Mouse (Mus musculus): ENCODE data around the gene Socs7.

Socs7 gene

DNA sequence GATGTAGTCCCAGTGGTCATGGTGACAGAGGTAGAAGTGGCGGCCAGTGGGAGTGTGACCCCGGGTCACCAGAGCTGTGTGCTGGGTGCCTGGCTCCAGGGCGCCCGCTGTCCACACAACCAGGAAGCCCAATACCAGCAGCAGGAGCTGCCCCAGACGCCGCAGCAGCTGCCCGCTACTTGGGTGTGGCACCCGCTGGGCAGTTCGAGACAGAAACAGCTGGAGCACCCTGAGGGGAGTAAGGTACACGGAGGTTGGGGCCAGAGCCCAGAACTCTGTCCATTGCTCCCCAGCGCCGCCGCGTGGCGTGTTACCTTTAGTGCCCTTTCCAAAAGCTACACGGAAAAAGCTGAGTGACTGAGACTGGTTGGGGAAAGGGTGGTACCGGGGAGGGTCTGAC, 18.7 kb upstream of the Socs7 start:
- DNase-seq (ENCODE audit: low read depth): peak; percentile 80

DNA sequence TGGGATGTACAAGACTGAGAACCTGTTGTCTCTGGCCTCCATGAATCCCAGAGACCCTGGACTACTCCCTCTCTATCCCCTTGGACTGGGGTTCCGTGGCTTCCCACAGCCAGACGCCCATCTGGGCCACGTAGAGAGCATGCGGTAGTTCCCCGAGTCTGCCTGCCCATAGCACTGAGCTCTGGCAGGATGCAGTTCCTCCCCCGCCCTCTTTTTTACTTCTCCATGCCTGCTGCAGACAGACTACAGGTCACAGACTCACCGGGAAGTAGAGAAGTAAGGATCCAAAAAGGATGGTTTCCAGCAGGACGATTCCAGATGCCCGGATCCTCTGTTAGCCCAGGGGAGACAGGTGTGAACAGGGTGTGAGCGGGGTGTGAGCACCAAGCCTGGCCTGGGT, 16.9 kb upstream of the Socs7 start:
- DNase-seq (ENCODE audit: low read depth): no peak

DNA sequence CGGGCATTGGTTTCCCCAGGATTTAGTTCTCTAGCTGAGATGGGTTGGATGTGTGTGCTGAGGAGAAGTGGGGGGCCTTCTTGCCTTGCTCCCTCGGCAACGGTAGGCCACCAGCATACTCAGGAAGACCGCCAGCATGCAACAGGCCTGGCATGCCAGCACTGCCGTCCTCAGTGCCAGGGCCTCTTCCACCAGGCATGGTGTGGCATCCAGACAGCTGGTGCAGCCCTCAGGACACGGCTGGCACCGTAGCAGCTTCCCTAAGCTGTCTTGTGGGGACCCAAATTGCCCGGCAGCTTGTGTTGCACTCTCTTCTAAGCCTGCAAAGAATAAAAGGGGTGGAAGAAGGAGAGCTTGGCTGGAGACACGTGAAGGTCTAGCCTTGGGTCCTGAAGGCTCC, 16.0 kb upstream of the Socs7 start:
- DNase-seq (ENCODE audit: low read depth): no peak

DNA sequence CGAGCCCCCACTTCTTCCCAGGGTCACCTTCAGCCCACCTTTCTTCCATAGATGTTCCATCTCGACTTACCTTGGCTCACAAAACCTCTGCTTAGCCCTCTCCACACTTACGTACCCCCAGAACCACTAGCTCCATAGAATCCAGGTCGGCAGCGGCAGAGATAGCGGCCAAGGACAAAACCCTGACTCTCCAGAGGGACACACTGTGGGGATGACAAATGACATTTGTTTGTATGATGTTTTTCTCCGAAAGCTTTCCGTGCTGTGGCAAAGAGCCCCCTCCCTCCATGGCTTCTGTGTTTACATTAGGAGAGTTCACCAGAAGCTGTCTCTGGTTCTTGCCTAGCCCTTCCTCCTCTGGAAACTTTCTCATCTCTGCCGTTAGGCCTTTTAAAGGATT, 15.1 kb upstream of the Socs7 start:
- no peak for DNase-seq (ENCODE audit: low read depth)

DNA sequence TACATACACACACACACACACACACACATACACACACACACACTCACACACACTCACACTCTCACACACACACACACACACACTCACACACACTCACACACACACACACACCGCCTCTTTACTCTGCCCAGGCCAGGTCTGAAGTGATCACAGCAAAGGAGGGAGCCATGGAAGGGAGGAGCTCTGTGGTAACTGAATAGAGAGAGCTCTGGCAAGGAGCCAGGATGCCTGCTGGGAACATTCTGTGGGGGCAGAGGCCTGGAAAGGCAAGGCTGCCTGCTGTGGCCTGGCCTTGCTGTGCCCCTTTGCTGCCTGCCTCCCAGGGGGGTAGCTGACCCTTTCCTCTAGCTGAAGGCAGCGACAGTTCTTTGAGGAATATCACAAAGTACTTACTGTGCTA, 12.3 kb upstream of the Socs7 start:
- no peak for DNase-seq (ENCODE audit: low read depth)

DNA sequence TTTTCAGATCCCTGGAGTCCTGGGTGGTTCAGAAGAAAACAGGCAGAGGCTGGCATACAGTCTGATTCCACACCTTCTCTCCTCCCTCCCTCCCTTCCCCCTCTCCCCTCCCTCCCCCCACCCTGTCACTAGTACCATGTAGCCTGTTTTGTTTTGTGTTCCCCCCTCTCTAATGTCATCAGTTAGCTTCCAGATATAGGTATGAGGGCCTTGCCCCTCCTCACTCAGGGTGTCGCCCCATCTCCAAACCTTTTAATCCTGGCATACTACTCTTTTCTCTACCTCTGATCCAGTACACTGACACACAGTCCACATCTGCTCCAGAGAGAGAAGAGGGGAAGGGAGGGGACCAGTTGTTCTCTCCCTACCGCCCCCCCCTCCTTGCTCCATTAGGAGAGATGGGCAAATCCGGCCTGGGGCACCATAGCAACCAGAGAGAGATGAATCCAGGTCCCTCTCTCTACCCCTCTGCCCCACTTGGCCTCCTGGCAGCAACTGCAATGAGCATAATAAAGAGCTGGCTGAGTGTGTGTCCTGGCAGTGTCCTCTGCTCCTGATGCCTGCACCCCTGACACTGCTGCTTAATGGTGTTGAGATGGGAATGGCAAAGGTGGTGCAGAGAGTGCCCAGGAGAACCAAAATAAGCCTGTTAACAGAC, 10.2 kb upstream of the Socs7 start, which contains the start of gene Gpr179:
Gene Gpr179 (minus strand): TSS at position 51 of the 658 bp plus-strand sequence.
- DNase-seq (ENCODE audit: low read depth): no peak

DNA sequence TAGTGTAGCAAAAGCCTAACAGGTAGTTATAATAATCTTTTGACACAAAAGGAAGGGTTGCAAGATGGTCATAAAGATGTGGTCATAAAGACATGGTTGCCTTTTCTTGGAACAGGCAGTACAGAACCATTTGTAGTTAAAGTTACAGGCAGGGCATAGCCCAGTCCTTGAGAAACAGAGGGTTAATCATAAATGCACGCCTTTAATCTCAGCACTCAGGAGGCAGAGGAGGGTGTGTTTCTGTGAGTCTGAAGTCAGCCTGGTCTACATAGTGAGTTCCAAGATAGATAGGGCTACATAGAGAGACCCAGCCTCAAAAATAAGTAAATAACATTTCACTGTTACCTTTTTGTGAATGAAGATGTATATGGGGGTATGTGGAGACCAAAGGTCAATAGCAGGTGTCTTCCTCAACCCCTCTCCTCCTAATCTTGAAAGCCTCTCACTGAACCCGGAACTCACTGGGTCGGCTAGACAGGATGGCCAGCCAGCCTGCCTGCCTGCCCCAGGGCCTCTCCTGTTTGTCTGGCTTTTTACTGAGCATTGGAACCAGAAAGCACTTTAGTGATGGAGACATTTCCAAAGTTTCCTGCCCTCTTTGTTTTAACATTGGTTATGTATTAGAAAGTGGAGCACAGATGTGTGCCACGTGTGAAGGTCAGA, 9.3 kb upstream of the Socs7 start:
- DNase-seq (ENCODE audit: low read depth): no peak

DNA sequence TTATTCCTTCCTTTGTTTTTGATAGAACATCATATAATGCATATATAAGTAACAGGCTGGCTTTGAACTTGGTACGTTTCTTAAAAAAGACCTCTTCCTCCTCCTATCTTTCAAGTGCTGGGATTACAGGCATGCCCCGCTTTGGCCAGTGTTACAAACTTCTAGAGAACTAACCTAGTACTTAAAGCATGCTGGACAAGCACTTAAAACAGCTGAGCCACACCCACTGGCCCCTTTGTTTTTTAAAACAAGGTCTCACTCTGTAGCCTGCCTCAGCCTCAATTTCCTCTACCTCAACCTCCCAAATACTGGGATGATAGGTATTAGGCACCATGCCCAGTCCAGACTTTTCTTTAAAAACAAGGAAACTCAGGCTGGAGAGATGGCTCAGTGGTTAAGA, 7.7 kb upstream of the Socs7 start:
- no peak for DNase-seq (ENCODE audit: low read depth)

DNA sequence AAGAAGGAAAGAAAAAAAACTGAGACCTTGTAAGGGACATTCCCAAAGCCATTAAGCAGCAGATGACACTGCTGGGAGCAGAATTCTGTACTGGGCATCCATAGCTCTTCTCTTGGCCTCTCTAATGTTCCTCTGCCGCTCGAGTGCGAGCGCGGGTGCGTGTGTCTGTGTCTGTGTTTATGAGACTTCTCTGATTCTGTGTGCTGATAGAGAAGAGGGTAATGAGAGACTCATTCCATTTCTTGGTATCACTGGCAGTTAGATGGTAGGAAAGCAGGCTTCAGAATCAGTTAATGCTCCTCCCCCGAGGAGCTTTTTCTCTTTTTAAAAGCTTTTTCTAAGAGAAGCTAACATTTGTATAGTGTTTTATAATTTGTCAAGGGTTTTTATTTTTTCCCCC, 7.1 kb upstream of the Socs7 start:
- DNase-seq (ENCODE audit: low read depth): no peak

DNA sequence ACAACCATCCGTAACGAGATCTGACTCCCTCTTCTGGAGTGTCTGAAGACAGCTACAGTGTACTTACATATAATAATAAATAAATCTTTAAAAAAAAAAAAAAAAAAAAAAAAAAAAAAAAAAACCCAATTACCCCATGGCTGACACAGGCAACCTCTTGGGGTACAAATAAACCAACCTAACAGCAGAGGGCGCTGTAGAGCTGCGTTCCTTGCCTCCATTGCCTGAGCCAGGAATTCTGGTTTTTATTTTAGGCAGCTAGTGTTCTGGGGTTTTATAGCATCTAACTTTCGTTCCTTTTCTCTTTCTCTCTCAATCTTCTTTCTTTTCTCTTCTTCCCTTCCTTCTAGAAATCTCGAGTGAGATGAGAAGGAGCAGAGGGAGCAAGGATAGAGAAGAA, 4.7 kb upstream of the Socs7 start:
- DNase-seq (ENCODE audit: low read depth): peak; percentile 82

DNA sequence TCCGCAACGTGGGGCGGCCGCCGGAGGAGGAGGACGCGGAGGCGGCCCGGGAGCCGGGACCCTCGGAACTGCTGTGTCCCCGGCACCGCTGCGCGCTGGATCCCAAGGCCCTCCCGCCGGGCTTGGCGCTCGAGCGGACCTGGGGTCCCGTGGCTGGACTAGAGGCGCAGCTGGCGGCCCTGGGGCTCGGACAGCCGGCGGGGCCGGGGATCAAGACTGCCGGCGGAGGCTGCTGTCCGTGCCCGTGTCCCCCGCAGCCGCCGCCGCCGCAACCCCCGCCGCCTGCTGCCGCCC, 245 bp downstream of the Socs7 start:
- no peak for DNase-seq (ENCODE audit: low read depth)

DNA sequence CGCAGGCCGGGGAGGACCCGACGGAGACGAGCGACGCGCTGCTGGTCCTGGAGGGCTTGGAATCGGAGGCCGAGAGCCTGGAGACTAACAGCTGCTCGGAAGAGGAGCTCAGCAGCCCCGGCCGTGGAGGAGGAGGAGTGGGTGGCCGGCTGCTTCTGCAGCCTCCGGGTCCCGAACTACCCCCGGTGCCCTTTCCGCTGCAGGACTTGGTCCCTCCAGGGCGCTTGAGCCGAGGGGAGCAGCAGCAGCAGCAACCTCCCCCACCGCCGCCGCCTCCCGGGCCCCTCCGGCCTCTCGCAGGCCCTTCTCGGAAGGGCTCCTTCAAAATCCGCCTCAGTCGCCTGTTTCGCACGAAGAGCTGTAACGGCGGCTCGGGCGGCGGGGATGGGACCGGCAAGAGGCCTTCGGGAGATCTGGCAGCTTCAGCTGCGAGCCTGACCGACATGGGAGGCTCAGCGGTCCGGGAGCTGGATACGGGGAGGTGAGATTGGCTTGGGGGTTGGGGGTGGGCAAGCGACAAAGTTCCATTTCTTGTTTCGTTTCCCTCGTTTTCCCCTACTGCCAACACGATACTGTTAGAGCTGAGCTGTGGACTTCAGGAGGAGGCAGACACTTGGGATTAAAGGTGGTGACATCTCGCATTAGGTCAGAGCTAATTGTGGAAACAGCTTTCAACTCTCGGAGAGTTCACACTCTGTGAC, 742 bp downstream of the Socs7 start:
- DNase-seq (ENCODE audit: low read depth): peak; percentile 32

DNA sequence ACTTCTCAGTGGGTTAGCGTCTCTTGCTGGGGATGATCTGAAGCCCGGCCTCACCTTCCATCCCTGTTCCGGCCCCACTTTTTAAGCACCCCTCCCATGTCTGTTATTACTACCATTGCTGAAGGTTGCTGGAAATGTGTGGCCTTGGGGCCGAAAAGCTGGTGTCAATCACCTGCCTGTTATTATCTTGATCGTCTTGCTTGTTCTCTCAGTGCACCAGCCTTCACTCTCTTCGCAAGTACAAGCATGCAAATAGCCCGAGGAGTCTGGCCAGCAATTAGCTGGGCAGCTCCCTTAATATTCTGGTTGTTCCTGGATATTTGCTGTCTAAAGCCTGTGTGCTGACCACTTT, 1.3 kb downstream of the Socs7 start:
- DNase-seq (ENCODE audit: low read depth): no peak

DNA sequence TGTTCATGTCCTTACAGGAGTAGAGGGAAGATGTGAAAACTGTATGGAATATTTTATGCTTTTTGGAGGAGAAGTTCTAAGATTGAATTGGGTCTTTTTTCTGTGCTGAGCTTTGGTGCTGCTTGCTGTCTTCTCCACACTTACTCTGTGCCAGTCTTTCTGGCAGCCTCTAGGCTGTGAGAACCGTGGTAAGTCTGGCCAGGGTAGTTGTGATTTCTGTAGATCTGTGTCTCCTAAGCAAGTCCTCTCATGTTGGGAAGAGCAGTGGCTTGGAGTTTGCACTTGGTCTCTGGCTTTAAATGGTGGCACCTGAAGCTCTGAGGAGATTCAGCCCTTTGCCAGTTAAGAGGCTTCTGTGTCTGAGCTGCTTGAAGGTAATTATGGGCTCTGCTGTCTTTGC, 3.2 kb downstream of the Socs7 start:
- no peak for DNase-seq (ENCODE audit: low read depth)

DNA sequence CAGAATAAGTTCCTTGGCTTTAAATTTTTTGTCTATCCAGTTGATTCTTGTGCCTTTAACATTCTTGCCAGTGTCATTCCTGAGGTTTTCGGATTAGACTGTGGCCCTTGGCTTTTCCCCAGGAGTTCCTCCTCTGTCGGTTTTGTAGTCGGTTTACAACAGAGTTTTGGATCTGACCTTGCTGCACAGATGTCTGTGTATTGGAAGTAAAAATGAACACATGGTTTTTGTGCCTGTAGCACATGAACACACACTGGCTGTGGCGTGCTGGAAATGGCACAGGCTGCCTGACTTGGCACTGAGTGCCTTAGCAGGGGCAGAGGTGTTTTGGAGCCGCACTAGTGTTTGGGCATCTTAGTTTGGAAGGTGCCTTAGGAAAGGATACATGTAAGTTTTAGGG, 6.2 kb downstream of the Socs7 start:
- no peak for DNase-seq (ENCODE audit: low read depth)

DNA sequence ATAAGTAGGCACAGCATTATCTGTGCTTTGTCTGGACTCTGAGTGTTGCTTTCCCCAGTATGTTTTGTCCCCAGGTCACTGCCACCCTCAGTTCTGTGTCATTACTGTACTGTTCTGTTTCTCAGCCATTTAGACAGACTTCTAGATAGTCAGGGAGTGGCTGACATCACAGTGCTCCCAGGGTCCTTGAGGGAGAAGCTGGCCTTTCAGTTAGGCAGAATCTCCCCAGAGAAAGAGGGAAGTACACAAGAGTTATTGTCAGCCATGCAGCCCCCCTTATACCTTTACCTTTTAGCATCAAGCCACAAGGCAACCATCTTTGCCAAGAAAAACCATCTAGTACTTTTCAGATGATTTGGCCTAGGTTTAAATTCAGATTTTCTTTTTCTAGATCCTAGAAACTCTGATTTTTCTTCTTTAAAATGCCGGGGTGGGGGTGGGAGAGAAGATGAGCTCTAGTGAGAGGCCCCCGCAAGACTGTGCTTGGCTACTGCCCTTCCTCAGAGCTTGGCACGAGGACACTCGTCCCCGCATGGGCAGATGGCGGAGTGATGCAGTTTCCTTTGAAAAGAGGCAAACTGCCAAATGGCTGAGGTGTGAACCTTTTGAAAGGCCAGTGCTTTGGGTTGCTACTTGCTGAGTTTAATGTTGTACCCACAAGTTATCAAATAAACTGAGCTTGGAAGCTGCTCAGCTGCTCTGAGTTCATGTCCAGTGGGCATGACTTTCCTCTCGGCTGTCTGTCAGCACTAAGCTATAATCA, 8.2 kb downstream of the Socs7 start:
- no peak for DNase-seq (ENCODE audit: low read depth)

DNA sequence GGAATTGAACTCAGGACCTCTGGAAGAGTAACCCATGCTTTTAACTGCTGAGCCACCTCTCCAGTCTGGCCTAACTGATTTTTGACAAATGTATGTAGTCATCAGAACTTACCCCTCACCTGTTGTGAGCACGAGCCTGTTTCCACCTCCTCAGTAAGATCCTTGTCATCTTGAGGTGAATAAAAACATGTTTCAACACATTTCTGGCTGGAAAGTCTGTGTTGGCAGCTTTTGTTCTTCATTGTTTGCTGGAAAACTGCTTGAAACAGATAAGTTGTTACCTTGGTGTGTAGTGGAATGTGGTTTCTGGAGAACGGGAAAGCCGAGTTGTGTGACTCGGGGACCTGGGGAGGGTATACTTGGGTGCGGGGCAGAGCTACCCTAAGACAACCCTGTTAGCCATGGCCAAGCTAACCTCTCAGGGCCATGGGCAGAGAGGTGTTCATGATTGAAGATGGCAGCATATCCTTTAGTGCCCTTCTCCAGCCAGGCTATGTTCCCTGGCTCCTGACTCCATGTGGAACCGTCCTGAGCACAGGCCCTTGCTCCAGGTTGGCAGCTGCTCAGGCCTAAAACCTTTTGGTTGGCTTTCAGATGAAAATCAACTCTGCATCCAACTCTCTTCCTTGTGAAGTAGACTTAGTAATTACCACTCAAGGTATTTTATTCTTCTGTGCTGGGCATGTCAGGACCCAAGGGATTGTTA, 10.0 kb downstream of the Socs7 start:
- no peak for DNase-seq (ENCODE audit: low read depth)

DNA sequence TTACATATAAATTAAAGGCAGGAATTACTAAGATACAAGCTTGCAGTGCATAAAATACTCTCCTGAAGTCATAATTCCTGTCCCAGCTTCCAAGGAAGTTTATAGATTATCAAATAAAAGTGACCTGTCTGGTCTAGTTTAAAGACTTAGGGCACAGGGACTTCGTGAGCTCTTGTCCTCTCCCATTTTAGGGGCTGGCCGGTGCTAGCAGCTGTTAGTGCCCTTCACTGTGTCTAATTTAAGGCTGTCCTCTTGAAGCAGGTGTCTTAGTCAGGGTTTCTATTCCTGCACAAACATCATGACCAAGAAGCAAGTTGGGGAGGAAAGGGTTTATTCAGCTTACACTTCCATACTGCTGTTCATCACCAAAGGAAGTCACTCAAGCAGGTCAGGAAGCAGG, 11.1 kb downstream of the Socs7 start:
- DNase-seq (ENCODE audit: low read depth): no peak

DNA sequence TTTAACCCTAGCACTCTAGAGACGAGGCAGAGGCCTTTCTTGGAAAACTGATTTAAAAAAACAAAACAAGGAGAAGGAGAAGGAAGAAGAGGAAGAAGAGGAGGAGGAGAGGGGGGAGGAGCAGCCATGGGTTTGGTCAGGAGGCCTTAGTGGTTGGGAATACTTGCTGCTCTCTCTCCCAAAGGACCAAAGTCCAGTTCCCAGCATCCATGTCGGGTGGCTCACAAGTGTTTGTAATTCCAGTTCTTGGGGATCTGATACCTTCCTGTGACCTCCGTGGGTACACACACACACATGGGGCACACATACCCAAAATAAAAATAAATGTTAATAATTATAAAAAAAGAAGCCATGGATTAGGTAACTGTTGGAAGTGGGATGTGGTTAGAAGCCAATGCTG, 17.7 kb downstream of the Socs7 start:
- DNase-seq (ENCODE audit: low read depth): no peak

DNA sequence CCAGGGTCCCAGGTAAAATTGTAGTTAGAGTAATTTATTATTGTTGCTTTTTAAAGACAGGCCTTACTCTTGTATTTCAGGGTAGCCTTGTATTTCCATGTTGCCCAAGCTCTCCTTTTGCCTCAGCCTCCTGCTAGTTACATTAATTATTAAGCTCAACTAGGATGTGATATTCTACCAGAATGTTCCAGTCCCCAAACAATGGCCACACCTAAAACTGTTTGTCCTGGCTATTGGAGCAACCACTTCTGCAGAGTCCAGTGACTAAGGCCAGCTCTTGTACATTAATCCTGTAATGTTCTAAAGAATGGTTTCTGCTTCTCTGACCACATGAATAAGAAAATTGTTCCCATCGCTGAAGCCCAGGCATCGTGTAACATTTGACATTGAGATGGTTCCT, 20.7 kb downstream of the Socs7 start:
- no peak for DNase-seq (ENCODE audit: low read depth)

DNA sequence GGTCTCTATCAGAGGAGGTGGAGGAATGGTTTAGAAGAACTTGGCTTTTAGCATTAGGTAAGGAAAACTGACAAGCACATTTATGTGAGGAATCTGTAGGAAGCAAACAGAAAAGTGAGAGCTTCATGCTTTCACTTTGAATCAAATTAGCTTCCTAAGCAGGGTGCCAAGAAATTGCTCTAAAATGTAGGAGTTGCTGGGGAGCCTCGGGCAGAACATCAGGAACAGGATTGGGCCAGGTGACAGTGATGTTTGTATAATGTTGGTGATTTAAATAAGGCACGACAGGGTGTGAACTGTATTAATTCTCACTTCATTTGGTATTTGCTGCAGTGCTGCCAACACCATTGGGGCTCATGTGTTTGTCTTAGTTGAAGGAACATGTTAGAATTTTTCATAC, 21.4 kb downstream of the Socs7 start:
- DNase-seq (ENCODE audit: low read depth): no peak

DNA sequence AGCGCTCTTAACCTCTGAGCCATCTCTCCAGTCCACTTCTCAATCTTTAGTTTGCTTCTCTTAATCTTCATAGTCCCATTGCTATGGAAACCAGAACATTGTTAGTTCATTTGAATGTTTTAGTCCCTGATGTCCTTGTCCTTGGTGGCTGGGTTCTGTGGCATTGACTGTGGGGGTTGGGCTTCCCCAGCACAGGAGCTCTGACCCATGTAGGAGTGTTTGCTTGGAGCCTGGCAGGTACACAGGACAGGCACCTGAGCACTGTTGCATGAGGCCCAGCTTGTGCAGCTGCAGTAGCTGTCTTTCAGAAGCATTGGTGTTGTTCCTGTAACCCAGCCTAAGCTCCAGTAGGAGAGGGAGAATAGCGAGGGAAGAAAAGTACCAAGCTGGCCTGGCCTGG, 25.5 kb downstream of the Socs7 start:
- no peak for DNase-seq (ENCODE audit: low read depth)

DNA sequence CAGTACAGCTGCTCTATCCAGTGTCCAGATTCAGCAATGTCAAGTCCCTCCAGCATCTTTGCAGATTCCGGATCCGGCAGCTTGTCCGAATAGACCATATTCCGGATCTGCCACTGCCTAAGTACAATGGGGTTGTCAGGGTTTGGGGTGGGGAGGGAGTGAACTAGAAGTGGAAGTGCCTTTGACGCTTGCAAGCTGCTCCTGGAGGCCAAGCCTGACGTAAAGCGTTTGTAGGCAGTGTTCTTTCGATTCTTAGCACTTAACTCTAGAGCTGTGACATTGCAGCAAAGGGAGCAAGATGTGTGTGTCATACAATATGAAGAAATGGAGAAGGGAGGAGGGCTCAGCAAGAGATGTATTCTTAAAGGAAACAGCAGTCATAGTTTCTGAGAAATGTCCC, 26.8 kb downstream of the Socs7 start:
- DNase-seq (ENCODE audit: low read depth): no peak

All from c-Kit-positive CD71-negative TER-119-negative erythroid progenitor cells, embryonic 14.5 days (primary cell).